Mouse (Mus musculus): Measurements from ENCODE around the gene Bloc1s2. TPM values are rescaled to one million over a fixed set of nuclear protein-coding genes. Genes with fewer than 3 reads are reported as not detected.
A peak's percentile ranks its signal among the peaks of the same experiment; 100 is the strongest.

Gene Bloc1s2
- 10 to 100 TPM; 57.7 to 66.7 TPM for total RNA-seq (2021)
- long read RNA-seq, experiment 1, transcript Bloc1s2-201 (5 exons, 885 nt), result major isoform, 24 of 38 reads
- long read RNA-seq, experiment 1, partial matches to known transcripts, result 8 of 38 reads
- long read RNA-seq, experiment 1, other reads (novel, unspliced or antisense), result 6 of 38 reads
- long read RNA-seq, experiment 2, transcript Bloc1s2-201 (5 exons, 885 nt), result major isoform, 11 of 20 reads
- long read RNA-seq, experiment 2, partial matches to known transcripts, result 2 of 20 reads
- long read RNA-seq, experiment 2, other reads (novel, unspliced or antisense), result 6 of 20 reads

DNA sequence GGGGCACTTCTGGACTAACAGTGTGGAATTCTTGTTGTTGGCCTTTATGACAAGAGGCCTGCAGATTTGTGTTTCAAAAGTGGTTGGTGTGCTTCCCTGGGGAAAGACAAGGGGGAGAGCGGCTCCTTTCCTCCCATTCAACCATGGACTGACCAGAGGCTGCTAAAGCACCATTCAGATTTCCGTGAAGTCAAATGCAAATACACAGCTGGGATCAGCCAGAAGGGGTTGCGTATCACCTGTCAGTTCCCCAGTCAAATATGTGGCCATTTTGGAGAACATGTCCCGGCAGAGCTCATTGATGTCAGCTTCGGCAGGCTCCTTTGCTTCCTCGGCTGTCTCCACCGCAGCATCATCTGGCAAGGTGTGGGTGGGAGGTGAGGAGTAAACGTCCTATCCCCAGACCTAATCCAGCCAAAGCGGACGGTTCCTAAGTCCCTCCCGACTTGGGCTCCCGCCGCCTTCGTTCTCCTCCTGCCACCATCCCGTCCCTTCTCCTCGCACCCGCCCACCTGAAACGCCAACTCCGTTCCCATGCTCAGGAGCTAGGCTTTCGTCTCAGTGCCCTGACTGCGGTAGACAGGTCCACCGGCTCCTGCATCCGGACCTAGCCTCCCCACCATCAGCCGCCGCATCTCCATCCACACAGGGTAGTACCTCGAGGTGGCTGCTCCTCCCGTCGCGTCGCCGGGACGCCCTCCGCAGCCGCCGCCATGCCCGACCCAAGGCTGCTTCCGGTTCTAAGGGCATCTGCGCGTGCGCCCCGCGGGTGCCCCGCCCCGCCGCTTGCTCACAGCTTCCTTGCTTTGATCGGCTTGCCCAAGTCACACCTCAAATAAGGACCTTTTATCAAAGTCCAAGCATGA is at the start of gene Bloc1s2:
Gene Bloc1s2 (minus strand): TSS at position 745 of the 866 bp plus-strand sequence.
- intact Hi-C loops (cut with DNase I), result no loop called here
- peak within 1 kb of the TSS; percentile 86 for H3K4me3 ChIP-seq
- DNase-seq (ENCODE audit: extremely low spot score in 1 of 2, low spot score in 2 of 2), result peak; percentile 89 to 90
- H3K27ac ChIP-seq, result peak within 1 kb of the TSS; percentile 84
- TF ChIP-seq CTCF (IDR thresholded peaks at IDR 0.05), result no peak

GRCm38 (mm10) chr19:44195138-44195537 is 48.9 kb upstream of the Bloc1s2 start:
- peak; percentile 87 for TF ChIP-seq CTCF (IDR thresholded peaks at IDR 0.05)
- DNase-seq (ENCODE audit: extremely low spot score in 1 of 2, low spot score in 2 of 2), result peak; percentile 71 to 74
- H3K4me3 ChIP-seq, result no peak overlapping the region
- H3K27ac ChIP-seq, result no peak overlapping the region
- intact Hi-C loops (cut with DNase I), result loop anchor here (5.0 kb wide), 1 partner anchor 102 kb away; no protein-coding TSS in a partner anchor

- Histone ChIP-seq H3K27ac (no peak overlapping the region), H3K4me3 (no peak overlapping the region)
- DNase-seq (ENCODE audit: extremely low spot score in 1 of 2, low spot score in 2 of 2), result no peak
- intact Hi-C loops (cut with DNase I), result loop anchor here (5.0 kb wide), 1 partner anchor 343 kb away; no protein-coding TSS in a partner anchor
- no peak for TF ChIP-seq CTCF (IDR thresholded peaks at IDR 0.05)
Measured at GRCm38 (mm10) chr19:44193906-44194305, 47.7 kb upstream of the Bloc1s2 start.

DNA sequence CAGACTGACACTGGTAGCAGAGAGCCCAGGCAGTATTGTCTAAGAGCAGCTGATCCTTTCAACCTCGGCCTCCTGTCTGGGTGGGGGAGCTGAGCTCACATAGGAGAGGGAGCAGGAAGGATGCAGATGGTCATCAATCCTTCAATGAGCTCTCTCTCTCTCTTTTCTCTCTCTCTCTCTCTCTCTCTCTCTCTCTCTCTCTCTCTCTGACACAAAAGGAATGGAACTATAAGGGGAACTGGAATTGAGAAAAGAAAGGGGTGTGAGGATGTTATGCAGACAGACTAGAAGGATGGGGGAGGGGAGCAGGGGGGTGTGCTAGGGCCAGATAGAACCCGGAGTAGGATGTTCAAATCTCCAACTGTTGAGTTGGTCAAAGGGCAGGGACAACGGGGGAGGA is 46.1 kb upstream of the Bloc1s2 start, which contains the start of gene Pkd2l1:
Gene Pkd2l1 (minus strand): TSS at position 101 of the 400 bp plus-strand sequence.
- Histone ChIP-seq H3K4me3 (no peak within 1 kb of the TSS), H3K27ac (no peak within 1 kb of the TSS)
- intact Hi-C loops (cut with DNase I), result loop anchor here (5.0 kb wide), 1 partner anchor 345 kb away; no protein-coding TSS in a partner anchor
- TF ChIP-seq CTCF (IDR thresholded peaks at IDR 0.05), result no peak
- no peak for DNase-seq (ENCODE audit: extremely low spot score in 1 of 2, low spot score in 2 of 2)

GRCm38 (mm10) chr19:44189056-44189455 is 42.8 kb upstream of the Bloc1s2 start:
- no peak for TF ChIP-seq CTCF (IDR thresholded peaks at IDR 0.05)
- Histone ChIP-seq H3K4me3 (no peak overlapping the region), H3K27ac (no peak overlapping the region)
- intact Hi-C loops (cut with DNase I), result no loop called here
- no peak for DNase-seq (ENCODE audit: extremely low spot score in 1 of 2, low spot score in 2 of 2)

DNA sequence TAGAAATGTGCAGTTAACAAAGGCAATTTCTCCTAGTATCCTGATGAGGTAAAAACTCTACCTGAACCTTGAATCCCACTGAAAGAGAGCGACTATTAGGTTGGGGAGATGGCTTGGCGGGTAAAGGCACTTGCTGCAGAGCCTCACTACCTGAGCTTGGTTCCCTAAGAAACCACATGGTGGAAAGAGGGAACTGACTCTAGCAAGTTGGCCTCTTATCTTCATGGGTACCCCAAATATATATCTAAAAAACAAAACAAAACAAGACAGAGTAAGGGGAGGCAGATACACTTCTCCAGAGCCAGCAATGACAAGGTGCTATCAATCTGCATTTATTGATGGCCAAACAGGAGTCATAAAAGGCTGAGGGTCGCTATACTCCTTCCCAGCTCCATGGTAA is 37.7 kb upstream of the Bloc1s2 start:
- intact Hi-C loops (cut with DNase I), result no loop called here
- TF ChIP-seq CTCF (IDR thresholded peaks at IDR 0.05), result no peak
- Histone ChIP-seq H3K27ac (peak overlapping the region; percentile 32; the same call in 1 of the 2 replicates), H3K4me3 (no peak overlapping the region)
- no peak for DNase-seq (ENCODE audit: extremely low spot score in 1 of 2, low spot score in 2 of 2)

DNA sequence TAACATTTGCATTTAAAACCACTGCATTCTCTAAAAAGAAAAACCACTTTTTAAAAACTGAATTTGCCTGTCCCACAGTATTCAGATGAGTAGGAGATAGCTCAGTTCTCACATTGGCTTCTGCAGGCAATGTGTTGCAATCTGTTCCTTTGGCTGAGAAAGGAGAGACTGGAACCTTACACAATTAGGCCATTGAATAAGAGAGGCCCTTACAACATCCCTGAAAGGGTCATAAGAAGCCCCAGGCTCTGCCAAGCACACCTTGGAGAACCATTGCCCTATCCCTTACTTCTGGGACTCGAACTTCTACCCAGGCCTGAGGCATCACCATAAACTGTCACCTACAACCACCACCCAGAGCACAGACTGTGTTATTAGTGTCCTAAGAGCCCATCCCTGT is 34.3 kb upstream of the Bloc1s2 start:
- no peak for TF ChIP-seq CTCF (IDR thresholded peaks at IDR 0.05)
- Histone ChIP-seq H3K27ac (no peak overlapping the region), H3K4me3 (no peak overlapping the region)
- intact Hi-C loops (cut with DNase I), result no loop called here
- no peak for DNase-seq (ENCODE audit: extremely low spot score in 1 of 2, low spot score in 2 of 2)

DNA sequence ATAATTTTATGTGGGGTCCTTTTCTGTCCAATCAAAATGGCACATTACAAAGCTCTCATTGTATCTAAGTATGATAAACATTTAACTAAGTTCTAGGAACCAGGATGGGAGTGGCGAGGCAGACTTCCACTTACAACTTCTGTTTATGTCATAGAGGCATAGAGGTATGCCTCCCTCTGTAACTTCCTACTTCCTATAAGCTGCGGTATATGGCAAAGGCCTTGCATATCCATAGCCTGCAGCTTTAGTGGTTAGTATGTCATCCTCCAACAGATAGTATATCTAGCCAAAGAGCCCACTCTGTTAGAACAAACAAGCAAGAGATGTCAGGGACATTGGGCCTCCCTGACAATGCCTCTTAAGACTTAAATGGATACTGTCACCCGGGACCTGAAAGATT is 30.5 kb upstream of the Bloc1s2 start:
- intact Hi-C loops (cut with DNase I), result no loop called here
- no peak for TF ChIP-seq CTCF (IDR thresholded peaks at IDR 0.05)
- Histone ChIP-seq H3K4me3 (no peak overlapping the region), H3K27ac (no peak overlapping the region)
- no peak for DNase-seq (ENCODE audit: extremely low spot score in 1 of 2, low spot score in 2 of 2)

DNA sequence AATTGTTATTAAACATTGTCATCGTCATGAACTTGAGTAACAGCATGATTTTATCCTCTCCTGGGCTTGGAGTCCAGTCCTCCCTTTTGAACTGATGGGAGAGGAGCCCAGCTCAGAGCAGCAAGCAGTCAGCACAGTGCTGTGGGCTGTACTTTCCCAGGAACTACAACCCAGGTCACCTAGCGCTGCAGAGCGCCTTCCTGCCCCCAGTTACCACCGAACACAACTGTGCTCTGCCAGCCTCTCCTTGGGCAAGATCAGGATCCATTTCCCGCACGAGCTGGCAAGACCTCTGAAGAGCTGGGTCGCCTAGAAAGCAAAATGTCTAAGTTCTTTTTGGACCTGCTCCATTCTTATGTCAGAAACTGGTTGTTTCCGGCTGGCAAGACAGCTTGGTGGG is 28.6 kb upstream of the Bloc1s2 start:
- intact Hi-C loops (cut with DNase I), result no loop called here
- DNase-seq (ENCODE audit: extremely low spot score in 1 of 2, low spot score in 2 of 2), result no peak
- TF ChIP-seq CTCF (IDR thresholded peaks at IDR 0.05), result no peak
- H3K4me3 ChIP-seq, result no peak overlapping the region
- no peak overlapping the region for H3K27ac ChIP-seq

DNA sequence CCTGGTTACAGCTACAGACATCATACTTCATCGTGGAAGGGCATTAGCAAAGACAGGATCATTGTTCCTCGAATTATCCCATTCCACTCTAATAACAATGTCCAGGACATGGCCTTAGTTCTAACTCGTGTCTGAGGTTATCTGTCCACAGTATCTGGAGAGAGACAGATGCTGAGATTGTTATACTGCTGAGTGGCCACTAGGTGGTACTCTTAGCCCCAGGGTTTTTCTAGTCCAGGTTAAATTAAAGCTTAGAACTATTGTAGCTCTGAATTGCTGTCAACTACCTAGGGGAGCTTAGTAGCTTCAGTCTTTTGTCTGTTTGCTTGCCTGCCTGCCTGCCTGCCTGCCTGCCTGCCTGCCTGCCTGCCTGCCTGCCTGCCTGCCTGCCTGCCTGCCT is 15.3 kb upstream of the Bloc1s2 start:
- H3K27ac ChIP-seq, result no peak overlapping the region
- TF ChIP-seq CTCF (IDR thresholded peaks at IDR 0.05), result peak; percentile 78
- no peak overlapping the region for H3K4me3 ChIP-seq
- DNase-seq (ENCODE audit: extremely low spot score in 1 of 2, low spot score in 2 of 2), result no peak
- intact Hi-C loops (cut with DNase I), result loop anchor here (5.0 kb wide), 2 partner anchors 256 to 371 kb away; no protein-coding TSS in a partner anchor

DNA sequence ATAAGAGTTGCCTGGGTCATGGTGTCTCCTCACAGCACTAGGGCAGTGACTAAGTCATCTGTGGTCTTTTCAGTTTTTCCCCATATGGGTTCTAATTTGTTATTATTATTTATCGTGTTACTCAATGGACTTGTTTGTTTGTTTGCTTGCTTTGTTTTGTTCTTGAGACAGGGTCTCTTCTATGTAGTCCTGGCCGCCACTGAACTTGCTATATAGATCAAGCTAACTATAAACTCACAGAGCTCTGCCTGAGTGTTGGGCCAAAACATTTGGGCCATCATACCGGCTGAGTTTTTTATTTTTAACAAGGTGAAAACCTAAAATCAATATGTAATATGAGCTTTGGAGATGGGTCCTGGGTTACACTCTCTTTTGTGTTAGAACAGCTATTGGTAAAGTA is 13.1 kb upstream of the Bloc1s2 start:
- H3K27ac ChIP-seq, result no peak overlapping the region
- no peak for TF ChIP-seq CTCF (IDR thresholded peaks at IDR 0.05)
- intact Hi-C loops (cut with DNase I), result no loop called here
- H3K4me3 ChIP-seq, result no peak overlapping the region
- DNase-seq (ENCODE audit: extremely low spot score in 1 of 2, low spot score in 2 of 2), result no peak

DNA sequence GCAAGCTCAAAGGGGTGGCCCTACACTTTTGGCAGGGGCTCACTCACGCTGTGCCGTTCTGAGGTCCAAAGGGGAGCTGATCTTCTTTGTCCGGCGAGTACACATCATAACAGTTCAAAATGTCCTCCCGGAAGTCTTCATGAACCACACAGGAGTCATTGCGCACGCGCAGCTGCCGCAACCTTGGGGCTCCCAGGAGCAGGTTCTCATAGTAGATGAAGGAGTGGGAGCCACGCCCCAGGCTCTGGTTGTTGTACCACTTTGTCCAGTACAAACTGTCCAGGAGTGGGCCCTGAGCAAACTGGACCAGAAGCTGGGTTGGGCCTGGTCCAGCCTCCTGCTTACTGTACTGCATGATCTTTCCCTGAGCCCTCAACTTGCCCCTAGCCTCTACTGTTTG is 10.8 kb upstream of the Bloc1s2 start:
- Histone ChIP-seq H3K27ac (no peak overlapping the region), H3K4me3 (no peak overlapping the region)
- intact Hi-C loops (cut with DNase I), result no loop called here
- no peak for DNase-seq (ENCODE audit: extremely low spot score in 1 of 2, low spot score in 2 of 2)
- TF ChIP-seq CTCF (IDR thresholded peaks at IDR 0.05), result no peak

Data from left cerebral cortex, adult 2 months (tissue).